Mouse (Mus musculus) MEL (cell line): ENCODE results near the gene Sorl1.

ENCODE experiments used
- JUND ChIP-seq: IDR thresholded peaks from 2 replicates; pipeline ENCODE4 v1.6.1; 2011; ENCODE audit warnings: low read depth, mild to moderate bottlenecking, improper control_type of control experiment, low read length
- RCOR1 ChIP-seq: IDR thresholded peaks from 2 replicates; pipeline ENCODE4 v1.6.1; 2012; ENCODE audit warnings: low read depth, mild to moderate bottlenecking, inconsistent platforms, low read length, improper control_type of control experiment
- SIN3A ChIP-seq: IDR thresholded peaks from 2 replicates; pipeline ENCODE4 v1.6.1; 2012; ENCODE audit warnings: low read length, improper control_type of control experiment, inconsistent platforms
- TBP ChIP-seq: IDR thresholded peaks from 2 replicates; pipeline ENCODE4 v1.8.0; 2011; ENCODE audit warnings: low read depth, low read length, improper control_type of control experiment

GRCm38 (mm10) chr9:42032419-42032818 lies 91.7 kb downstream of the Sorl1 start:
- TF ChIP-seq SIN3A (no peak), TBP (no peak), RCOR1 (no peak), JUND (no peak)
